Mouse (Mus musculus) midbrain, embryonic 15.5 days (tissue): Measurements from ENCODE around the gene Gucy2g. TPM values are rescaled to one million over a fixed set of nuclear protein-coding genes. Genes with fewer than 3 reads are reported as not detected.

Source experiments
- microRNA-seq: library from miRNA; unstranded; fragments of <30 nt; microRNA quantifications from one replicate; pipeline ENCODE4, GENCODE M21; 2016
- polyA plus RNA-seq: library from polyadenylated mRNA; unstranded; fragments of >200 nt; fragmentation: Nextera tagmentation; extraction: Ambion mirVana; gene quantifications from 2 replicates; pipeline ENCODE4 v1.2.1, GENCODE M21; 2015

Gene Gucy2g
- polyA plus RNA-seq, 1 experiment from 2014 or later, result not detected

Small RNAs within 50 kb of the gene (microRNA-seq; reads per million reads assigned to microRNA genes)
- 4.2 reads per million, percentile 21 among the genes with 10 or more reads in this experiment for gene Mir6715

Other genes with a start within 250 kb of the Gucy2g start
- gene Gpam, start 114.0 kb downstream of the Gucy2g start, polyA plus RNA-seq, result 24.6 and 25.8 TPM in 2 replicates
- 0.22 and 0.46 TPM in 2 replicates for gene Tectb, start 60.5 kb downstream of the Gucy2g start, polyA plus RNA-seq
- 13.4 and 15.7 TPM in 2 replicates for gene Acsl5, start 10.7 kb upstream of the Gucy2g start, polyA plus RNA-seq
- 66.9 and 67.6 TPM in 2 replicates for gene Zdhhc6, start 74.8 kb upstream of the Gucy2g start, polyA plus RNA-seq
- 36.8 and 40.6 TPM in 2 replicates for gene Vti1a, start 75.1 kb upstream of the Gucy2g start, polyA plus RNA-seq